Comparison of ENCODE assay signal across 8 mouse cellular contexts in genomic region chr14:36968076-36968627, GRCm38 (mm10). TPM values are rescaled to one million over a fixed set of nuclear protein-coding genes. Genes with fewer than 3 reads are reported as not detected.
DNase-seq lines count a peak whose midpoint lies in the region; ATAC-seq and TF ChIP-seq lines count a peak whose summit lies in the region.

No protein-coding gene starts in this region.

- no peaks in the 10 kb centered on the region for H3K27me3 ChIP-seq in hindbrain, embryonic 15.5 days
- H3K27me3 ChIP-seq in liver, embryonic 14.5 days (ENCODE audit: control insufficient read depth, insufficient read depth, low read length): no peaks in the 10 kb centered on the region

- no peak for TF ChIP-seq EP300 in liver, embryonic 14.5 days (IDR thresholded peaks at IDR 0.05; ENCODE audit: low read depth)

- ATAC-seq in hindbrain, embryonic 15.5 days (ENCODE audit: low FRiP score, low read depth): peak; percentile 1
- ATAC-seq in liver, embryonic 14.5 days (ENCODE audit: insufficient read depth): peak; percentile 58

- H3K9ac ChIP-seq in hindbrain, embryonic 15.5 days: peak overlapping the region; percentile 93
- peak overlapping the region; percentile 62 for H3K9ac ChIP-seq in liver, embryonic 14.5 days (replicated peaks)

- H3K27ac ChIP-seq in brown adipose tissue, adult 24 weeks (replicated peaks; ENCODE audit: low read depth, low read length): no peak overlapping the region
- peak overlapping the region; percentile 91 for H3K27ac ChIP-seq in hindbrain, embryonic 15.5 days (replicated peaks)
- H3K27ac ChIP-seq in liver, embryonic 14.5 days: no peak overlapping the region

- DNase-seq in adrenal gland, postnatal 25 days: peak; percentile 39
- no peak for DNase-seq in adrenal gland, adult 18-20 months (ENCODE audit: low spot score in 2 of 2)
- DNase-seq in 3T3-L1 (ENCODE audit: low read depth, low spot score): peak; percentile 28
- no peak for DNase-seq in liver, embryonic 14.5 days (ENCODE audit: low read depth in 3 of 3, low spot score in 3 of 3)
- DNase-seq in naive thymus-derived CD4-positive, alpha-beta T cell, adult 2 months (ENCODE audit: low read depth): peak; percentile 69
- no peak for DNase-seq in Muller cell, postnatal 12 days (ENCODE audit: inconsistent ontology term)

- under 1% methylated on average over 32 of the region's 49 CpGs for WGBS in hindbrain, embryonic 15.5 days
- WGBS in liver, embryonic 14.5 days (ENCODE audit: insufficient replicate concordance): 1% methylated on average over 43 of the region's 49 CpGs

- H3K36me3 ChIP-seq in hindbrain, embryonic 15.5 days: no peaks in the 10 kb centered on the region
- no peaks in the 10 kb centered on the region for H3K36me3 ChIP-seq in liver, embryonic 14.5 days (replicated peaks; ENCODE audit: control insufficient read depth, insufficient read depth, low read depth)

- no peak for TF ChIP-seq CTCF in liver, embryonic 14.5 days (IDR thresholded peaks at IDR 0.05; ENCODE audit: low read depth)

- peak overlapping the region; percentile 65 for H3K4me2 ChIP-seq in hindbrain, embryonic 15.5 days
- H3K4me2 ChIP-seq in liver, embryonic 14.5 days (ENCODE audit: low read depth): peak overlapping the region; percentile 82

- H3K4me1 ChIP-seq in brown adipose tissue, adult 24 weeks (ENCODE audit: control insufficient read depth, insufficient read depth, insufficient read length, low read length): 0 out of 2 replicates have a peak, but pooled peaks cover 5% of the 10 kb centered on the region
- peaks cover 34% of the 10 kb centered on the region for H3K4me1 ChIP-seq in hindbrain, embryonic 15.5 days (replicated peaks)
- H3K4me1 ChIP-seq in liver, embryonic 14.5 days (replicated peaks; ENCODE audit: control insufficient read depth in 2 of 2, insufficient read depth in 2 of 2, low read length in 1 of 2): peaks cover 5 to 12% of the 10 kb centered on the region in 2 experiments; a peak in 3 of 4 replicates

- peak overlapping the region; percentile 73 for H3K4me3 ChIP-seq in brown adipose tissue, adult 24 weeks (ENCODE audit: insufficient read depth, low read depth, low read length)
- H3K4me3 ChIP-seq in hindbrain, embryonic 15.5 days: peak overlapping the region; percentile 95
- H3K4me3 ChIP-seq in liver, embryonic 14.5 days (ENCODE audit: insufficient read depth in 1 of 2, low read depth in 2 of 2, low read length in 2 of 2): peak overlapping the region; percentile 58 to 79

- H3K9me3 ChIP-seq in hindbrain, embryonic 15.5 days: no peaks in the 10 kb centered on the region
- H3K9me3 ChIP-seq in liver, embryonic 14.5 days (ENCODE audit: control insufficient read depth, low read length): no peaks in the 10 kb centered on the region

RNA-seq across cellular contexts. Expression of gene Ccser2, which starts 0.4 kb away (rescaled TPM):
- total RNA-seq in adrenal gland, postnatal 25 days (2021): 31.3 and 33.2 TPM in 2 replicates
- 10 to 100 TPM; 28.4 to 45.5 TPM for total RNA-seq in adrenal gland, adult 18-20 months (2021)
- 46.7 and 88.5 TPM in 2 replicates for polyA plus RNA-seq in brown adipose tissue, adult 24 weeks (2012; ENCODE audit: insufficient read depth, insufficient read length, missing spikeins)
- 97.2 and 103 TPM in 2 replicates for polyA plus RNA-seq in hindbrain, embryonic 15.5 days (2015; fragmentation: Nextera tagmentation; extraction: Ambion mirVana)
- polyA plus RNA-seq in liver, embryonic 14.5 days (2012; rRNA removed): 1.5 and 1.6 TPM in 2 replicates
- polyA plus RNA-seq in liver, embryonic 14.5 days (2014; fragmentation: Nextera tagmentation; extraction: Ambion mirVana): 4.1 and 5.0 TPM in 2 replicates

Comparison
In these comparisons a context has a peak if more than half of its experiments do, and no peak if none do; other contexts are left out.
1. DNase-seq: peak in adrenal gland, postnatal 25 days (single experiment), 3T3-L1 (single experiment) and naive thymus-derived CD4-positive, alpha-beta T cell, adult 2 months (single experiment); none in adrenal gland, adult 18-20 months (0 of 2), liver, embryonic 14.5 days (0 of 3) and Muller cell, postnatal 12 days (single experiment).
2. Peak in every context shown above with its lines, with median percentiles within 50 percentile points of each other: H3K4me3 ChIP-seq.